In genomic region chr10:127195328-127196129, GRCm38 (mm10) we compare ENCODE assay signal across 8 mouse cellular contexts. TPM values are rescaled to one million over a fixed set of nuclear protein-coding genes. Genes with fewer than 3 reads are reported as not detected.
DNase-seq lines count a peak whose midpoint lies in the region; ATAC-seq and TF ChIP-seq lines count a peak whose summit lies in the region.

Dtx3 (minus strand) TSS chr10:127195728.

- peak within 1 kb of the TSS; percentile 91 for H3K27ac ChIP-seq in hindbrain, postnatal 0 days
- peak within 1 kb of the TSS; percentile 74 for H3K27ac ChIP-seq in limb, embryonic 11.5 days (replicated peaks; ENCODE audit: low read depth, low read length)
- H3K27ac ChIP-seq in midbrain, embryonic 14.5 days (replicated peaks; ENCODE audit: low read depth, low read length): peak within 1 kb of the TSS; percentile 93

- under 1% methylated on average over 33 of the region's 47 CpGs for WGBS in hindbrain, postnatal 0 days
- WGBS in limb, embryonic 11.5 days: 0% methylated on average over 38 of the region's 47 CpGs
- 0% methylated on average over 45 of the region's 47 CpGs for WGBS in midbrain, embryonic 14.5 days

- peak; percentile 12; the same call in 1 of the 2 replicates for TF ChIP-seq CTCF in hindbrain, postnatal 0 days (IDR thresholded peaks at IDR 0.05; ENCODE audit: low read depth)

- H3K36me3 ChIP-seq in hindbrain, postnatal 0 days (ENCODE audit: insufficient read depth, low read length): peaks cover 5% of the 10 kb centered on the region
- peaks cover 16% of the 10 kb centered on the region; the same call in 1 of the 2 replicates for H3K36me3 ChIP-seq in limb, embryonic 11.5 days (ENCODE audit: control insufficient read depth, insufficient read depth, low read length)
- peaks cover 55% of the 10 kb centered on the region for H3K36me3 ChIP-seq in midbrain, embryonic 14.5 days (ENCODE audit: control insufficient read depth, insufficient read depth, low read length)

- DNase-seq in right cerebral cortex, postnatal 14 days: peak; percentile 58
- no peak for DNase-seq in right cerebral cortex, adult 18-20 months
- peak; percentile 76 for DNase-seq in cerebellum, adult 9-11 months
- peak; percentile 43 for DNase-seq in gastrocnemius, postnatal 10 days
- DNase-seq in hindbrain, postnatal 0 days (ENCODE audit: low spot score): peak; percentile 69
- DNase-seq in limb, embryonic 11.5 days (ENCODE audit: low spot score): peak; percentile 64
- DNase-seq in midbrain, embryonic 14.5 days: peak; percentile 79
- no peak for DNase-seq in c-Kit-positive CD71-positive TER-119-positive erythroid progenitor cells, embryonic 14.5 days (ENCODE audit: low spot score)

- H3K9ac ChIP-seq in hindbrain, postnatal 0 days (replicated peaks; ENCODE audit: low read length): peak within 1 kb of the TSS; percentile 98
- H3K9ac ChIP-seq in limb, embryonic 11.5 days (ENCODE audit: low read length): peak within 1 kb of the TSS; percentile 80
- peak within 1 kb of the TSS; percentile 97 for H3K9ac ChIP-seq in midbrain, embryonic 14.5 days (replicated peaks; ENCODE audit: low read length)

- no peaks in the 10 kb centered on the region for H3K9me3 ChIP-seq in hindbrain, postnatal 0 days (ENCODE audit: low read length)
- no peaks in the 10 kb centered on the region for H3K9me3 ChIP-seq in limb, embryonic 11.5 days (ENCODE audit: control insufficient read depth, low read length)
- no peaks in the 10 kb centered on the region for H3K9me3 ChIP-seq in midbrain, embryonic 14.5 days (ENCODE audit: control insufficient read depth, low read length)

- peak; percentile 67 for ATAC-seq in hindbrain, postnatal 0 days
- peak; percentile 65 for ATAC-seq in limb, embryonic 11.5 days (ENCODE audit: insufficient number of reproducible peaks, low FRiP score, low TSS enrichment, low read depth)
- peak; percentile 80 for ATAC-seq in midbrain, embryonic 14.5 days (ENCODE audit: low FRiP score, low TSS enrichment)

- peaks cover 9% of the 10 kb centered on the region for H3K4me1 ChIP-seq in hindbrain, postnatal 0 days (ENCODE audit: insufficient read depth, low read length)
- H3K4me1 ChIP-seq in limb, embryonic 11.5 days (ENCODE audit: control insufficient read depth, insufficient read depth, low read length): peaks cover 13% of the 10 kb centered on the region
- peaks cover 20% of the 10 kb centered on the region for H3K4me1 ChIP-seq in midbrain, embryonic 14.5 days (ENCODE audit: control insufficient read depth, insufficient read depth, low read length)

- H3K4me2 ChIP-seq in hindbrain, postnatal 0 days (ENCODE audit: low read depth, low read length): peak within 1 kb of the TSS; percentile 99
- peak within 1 kb of the TSS; percentile 83 for H3K4me2 ChIP-seq in limb, embryonic 11.5 days (ENCODE audit: low read depth, severe bottlenecking)
- H3K4me2 ChIP-seq in midbrain, embryonic 14.5 days (ENCODE audit: low read length): peak within 1 kb of the TSS; percentile 89

- H3K4me3 ChIP-seq in hindbrain, postnatal 0 days (ENCODE audit: low read length): peak within 1 kb of the TSS; percentile 93
- H3K4me3 ChIP-seq in limb, embryonic 11.5 days (ENCODE audit: low read depth, low read length): peak within 1 kb of the TSS; percentile 64
- peak within 1 kb of the TSS; percentile 85 for H3K4me3 ChIP-seq in midbrain, embryonic 14.5 days (replicated peaks; ENCODE audit: low read depth, low read length)

- H3K27me3 ChIP-seq in hindbrain, postnatal 0 days (ENCODE audit: insufficient read depth, low read length): no peaks in the 10 kb centered on the region
- no peaks in the 10 kb centered on the region for H3K27me3 ChIP-seq in limb, embryonic 11.5 days (ENCODE audit: control insufficient read depth, insufficient read depth, low read length)
- no peaks in the 10 kb centered on the region for H3K27me3 ChIP-seq in midbrain, embryonic 14.5 days (ENCODE audit: control insufficient read depth, insufficient read depth, low read length)

RNA-seq across cellular contexts. Expression of gene Dtx3, which starts in this region (rescaled TPM):
- total RNA-seq in gastrocnemius, postnatal 10 days (2021): 10 to 100 TPM; 28.8 to 37.6 TPM
- 233 and 240 TPM in 2 replicates for total RNA-seq in hindbrain, postnatal 0 days (2014; rRNA removed)
- polyA plus RNA-seq in hindbrain, postnatal 0 days (2015; fragmentation: Nextera tagmentation; extraction: Ambion mirVana): 170 and 185 TPM in 2 replicates
- 138 TPM in 2 replicates for polyA plus RNA-seq in limb, embryonic 11.5 days (2014; fragmentation: Nextera tagmentation; extraction: Ambion mirVana)
- 219 and 244 TPM in 2 replicates for polyA plus RNA-seq in midbrain, embryonic 14.5 days (2014; fragmentation: Nextera tagmentation; extraction: Ambion mirVana)

Comparison
In these comparisons a context has a peak if more than half of its experiments do, and no peak if none do; other contexts are left out.
1. DNase-seq: peak in right cerebral cortex, postnatal 14 days (single experiment), cerebellum, adult 9-11 months (single experiment), gastrocnemius, postnatal 10 days (single experiment), hindbrain, postnatal 0 days (single experiment), limb, embryonic 11.5 days (single experiment) and midbrain, embryonic 14.5 days (single experiment); none in right cerebral cortex, adult 18-20 months (single experiment) and c-Kit-positive CD71-positive TER-119-positive erythroid progenitor cells, embryonic 14.5 days (single experiment).
2. Peak in every context shown above with its lines, with median percentiles within 50 percentile points of each other: ATAC-seq, H3K27ac ChIP-seq, H3K4me2 ChIP-seq, H3K4me3 ChIP-seq and H3K9ac ChIP-seq.